Mouse (Mus musculus): ENCODE measurements around the gene Mob3c.

- TF ChIP-seq POLR2A (IDR thresholded peaks at IDR 0.05; ENCODE audit: control insufficient read depth, extremely low read depth, insufficient read depth, low read length, poor library complexity) (no peak), CTCF (IDR thresholded peaks at IDR 0.05; ENCODE audit: borderline replicate concordance, control insufficient read depth, extremely low read depth, insufficient read depth, low read length, poor library complexity) (no peak)
Observed at GRCm38 (mm10) chr4:115820199-115820598, 7.7 kb upstream of the Mob3c start.

Data from thymus, adult 2 months (tissue).